18 mouse cellular contexts compared by ENCODE assay signal in the genomic region with DNA sequence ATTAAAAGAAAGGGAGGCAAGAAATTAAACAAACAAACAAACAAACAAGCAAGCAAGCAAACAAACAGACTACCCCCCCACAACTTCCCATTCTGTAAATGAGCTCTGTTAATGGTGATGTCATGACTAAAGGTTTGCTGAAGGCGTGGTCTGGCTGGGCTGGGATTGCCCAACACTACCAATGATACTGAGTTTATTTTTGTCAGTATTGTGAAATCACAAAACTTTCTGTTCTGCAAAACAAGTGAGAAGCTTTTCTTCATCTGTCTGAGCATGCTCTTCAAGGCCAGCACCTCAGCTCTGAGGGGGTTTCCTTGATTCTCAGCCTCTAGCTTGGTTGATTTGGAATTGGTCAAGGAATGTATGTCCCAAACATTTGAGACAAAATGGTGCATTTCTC.
DNase-seq lines count a peak whose midpoint lies in the region; ATAC-seq lines count a peak whose summit lies in the region.
"Had no signal": no experiment of that assay in that cellular context is flagged by ENCODE, and none has a peak within 500 bp of the region (broad histone marks: within the 10 kb centered on the region; RNA-seq: fewer than 3 reads in every experiment).

No protein-coding gene starts in this region.

- WGBS in liver, embryonic 16.5 days (ENCODE audit: insufficient replicate concordance), result 50% methylated on average over 1 of the region's 1 CpGs

- H3K9ac ChIP-seq in liver, embryonic 16.5 days (ENCODE audit: low read depth, low read length), result no peak overlapping the region
- H3K9ac ChIP-seq: embryonic facial prominence, embryonic 12.5 days; limb, embryonic 13.5 days; midbrain, embryonic 13.5 days had no signal

- H3K36me3 ChIP-seq in liver, embryonic 16.5 days (ENCODE audit: control insufficient read depth, insufficient read depth), result no peaks in the 10 kb centered on the region
- H3K36me3 ChIP-seq: embryonic facial prominence, embryonic 12.5 days; limb, embryonic 13.5 days; midbrain, embryonic 13.5 days had no signal

- no peak overlapping the region for H3K27ac ChIP-seq in liver, embryonic 16.5 days (ENCODE audit: low read length)
- H3K27ac ChIP-seq: embryonic facial prominence, embryonic 12.5 days; layer of hippocampus, adult 2 months; limb, embryonic 13.5 days; midbrain, embryonic 13.5 days had no signal

- DNase-seq in liver, result no peak
- peak; percentile 6 for DNase-seq in adrenal gland, postnatal 10 days
- DNase-seq in c-Kit-positive CD71-positive TER-119-positive erythroid progenitor cells, embryonic 14.5 days (ENCODE audit: low spot score), result peak; percentile 0
- peak; percentile 9 for DNase-seq in skeletal muscle tissue, adult 2 months (ENCODE audit: low read depth, low spot score)
- DNase-seq in spleen, adult 12 weeks (ENCODE audit: low spot score), result no peak
- DNase-seq in right cerebral cortex, postnatal 36 days (ENCODE audit: low spot score in 2 of 2), result no peak
- DNase-seq: cerebellum, postnatal 25 days; gastrocnemius, postnatal 10 days; heart, postnatal 4 days; lung, postnatal 10 days had no signal

- peak; percentile 64; the same call in 1 of the 2 replicates for ATAC-seq in liver, embryonic 16.5 days (ENCODE audit: low read depth)
- ATAC-seq: inflammation-experienced regulatory T-cells, adult 6 months; midbrain, embryonic 13.5 days had no signal

- H3K9me3 ChIP-seq in liver, embryonic 16.5 days (replicated peaks; ENCODE audit: control insufficient read depth, low read length), result no peaks in the 10 kb centered on the region
- H3K9me3 ChIP-seq: embryonic facial prominence, embryonic 12.5 days; midbrain, embryonic 13.5 days had no signal

- no peaks in the 10 kb centered on the region for H3K27me3 ChIP-seq in liver, embryonic 16.5 days (ENCODE audit: control insufficient read depth, insufficient read depth, low read depth, low read length)
- H3K27me3 ChIP-seq: CH12.LX; embryonic facial prominence, embryonic 12.5 days; limb, embryonic 13.5 days; midbrain, embryonic 13.5 days had no signal

- no peaks in the 10 kb centered on the region for H3K4me1 ChIP-seq in liver, embryonic 16.5 days (ENCODE audit: control insufficient read depth, low read depth, low read length)
- H3K4me1 ChIP-seq: embryonic facial prominence, embryonic 12.5 days; limb, embryonic 13.5 days; midbrain, embryonic 13.5 days had no signal

- H3K4me3 ChIP-seq in liver, embryonic 16.5 days (ENCODE audit: low read depth, low read length), result no peak overlapping the region
- H3K4me3 ChIP-seq: embryonic facial prominence, embryonic 12.5 days; layer of hippocampus, adult 2 months; limb, embryonic 13.5 days; midbrain, embryonic 13.5 days had no signal

- no peak overlapping the region for H3K4me2 ChIP-seq in liver, embryonic 16.5 days (ENCODE audit: low read depth, low read length)
- H3K4me2 ChIP-seq: embryonic facial prominence, embryonic 12.5 days; heart, embryonic 11.5 days; limb, embryonic 13.5 days; midbrain, embryonic 13.5 days had no signal

Comparison
In these comparisons a context has a peak if more than half of its experiments do, and no peak if none do; other contexts are left out.
1. DNase-seq: peak in adrenal gland, postnatal 10 days (single experiment), c-Kit-positive CD71-positive TER-119-positive erythroid progenitor cells, embryonic 14.5 days (single experiment) and skeletal muscle tissue, adult 2 months (single experiment); none in liver (single experiment), spleen, adult 12 weeks (single experiment) and right cerebral cortex, postnatal 36 days (0 of 2).